Mouse (Mus musculus): ENCODE data around the gene Mark1.
A peak's percentile ranks its signal among the peaks of the same experiment; 100 is the strongest.

Gene Mark1

DNA sequence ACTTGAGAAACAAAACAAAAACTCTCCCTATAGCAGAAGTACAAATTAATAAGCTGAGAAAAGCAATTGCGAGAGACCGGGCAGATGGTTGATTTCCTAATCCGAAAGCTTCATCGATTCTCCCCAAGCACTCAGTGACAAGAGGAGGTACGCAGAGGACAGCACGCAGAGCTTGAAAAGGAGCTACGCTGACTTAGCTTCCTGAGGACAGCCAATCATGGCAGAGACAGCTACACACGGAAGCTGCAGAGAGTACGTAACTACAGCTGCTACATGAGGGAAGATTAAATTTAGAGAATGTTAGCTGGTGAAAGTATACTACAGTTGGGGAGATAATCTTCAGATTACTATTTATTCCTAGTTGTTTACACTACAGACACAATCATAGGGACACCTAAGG is 40.6 kb downstream of the Mark1 start:
- no peak for DNase-seq

DNA sequence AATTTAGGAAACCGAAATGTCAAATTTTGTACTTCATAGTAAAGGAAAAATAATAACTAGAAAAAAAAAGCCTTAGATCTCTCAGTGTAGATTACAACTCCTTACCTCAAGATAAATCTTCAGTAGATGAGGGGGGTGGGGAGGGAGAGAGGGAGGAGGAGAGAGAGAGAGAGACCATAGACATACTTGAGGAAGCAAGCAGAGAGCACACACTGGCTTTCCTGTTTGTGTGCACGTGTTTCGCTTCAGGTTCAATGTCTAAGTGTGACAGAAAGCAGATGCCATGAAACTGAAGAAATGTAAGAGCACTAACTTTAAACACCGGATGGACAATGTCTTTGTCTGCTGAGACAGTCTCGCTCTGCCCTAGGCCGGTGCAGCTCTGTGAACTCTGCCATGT is 41.0 kb downstream of the Mark1 start:
- no peak for DNase-seq

DNA sequence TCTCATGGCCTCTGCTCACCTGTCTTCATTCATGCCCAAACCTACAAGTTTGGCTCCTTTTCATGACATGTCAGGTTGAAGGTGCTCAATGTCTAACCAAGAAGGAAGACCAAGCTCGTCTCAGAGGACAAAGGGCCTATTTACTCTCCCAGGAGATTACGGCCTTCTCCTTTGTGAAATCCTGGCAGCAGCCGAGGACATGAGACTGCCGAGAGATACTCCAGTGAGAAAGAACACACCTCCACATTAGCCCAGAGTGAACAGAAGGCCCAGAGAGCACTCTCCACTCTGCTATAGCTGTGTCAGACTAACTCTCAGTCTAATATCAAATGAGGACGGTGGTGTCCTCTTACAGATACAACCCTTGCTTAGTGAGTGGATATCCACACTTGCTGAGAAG is 47.6 kb downstream of the Mark1 start:
- DNase-seq, result no peak

DNA sequence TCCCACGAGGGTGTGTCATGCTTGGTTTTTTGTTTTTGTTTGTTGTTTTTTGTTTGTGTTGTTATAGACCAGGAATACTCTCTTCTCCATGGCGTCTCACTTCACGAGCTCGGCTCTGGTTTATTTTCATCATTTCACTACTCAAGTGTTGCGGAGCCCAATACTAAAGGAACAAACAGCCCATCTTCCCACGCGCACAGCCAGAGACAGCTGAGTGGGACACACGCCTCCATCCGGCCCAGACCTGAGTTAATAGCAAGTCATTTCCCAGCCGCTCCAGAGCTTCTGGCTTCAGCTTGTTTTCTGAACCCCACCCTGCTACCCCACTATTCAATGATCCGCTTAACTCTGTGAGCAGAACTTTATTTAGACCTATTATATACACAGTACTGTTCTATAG is 48.3 kb downstream of the Mark1 start:
- no peak for DNase-seq

DNA sequence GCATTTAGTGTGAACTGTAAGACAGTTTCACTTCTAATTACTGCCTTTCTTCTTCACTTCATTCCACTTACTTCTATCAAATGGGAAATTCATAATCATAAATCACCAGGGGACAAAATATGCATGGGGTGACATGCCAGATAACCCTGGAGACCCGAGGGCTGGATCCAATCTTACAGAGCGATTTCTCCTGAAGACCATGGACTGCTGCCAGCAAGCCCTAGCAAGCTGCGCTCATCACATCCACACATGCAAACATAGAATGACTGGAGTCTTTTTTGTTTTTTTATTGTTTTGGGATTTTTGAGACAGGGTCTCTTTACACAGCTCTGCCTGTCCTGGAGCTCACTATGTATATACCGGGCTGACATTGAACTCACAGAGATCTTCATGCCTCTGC is 61.3 kb downstream of the Mark1 start:
- peak in 1 of 2 experiments; percentile 5 for DNase-seq

DNA sequence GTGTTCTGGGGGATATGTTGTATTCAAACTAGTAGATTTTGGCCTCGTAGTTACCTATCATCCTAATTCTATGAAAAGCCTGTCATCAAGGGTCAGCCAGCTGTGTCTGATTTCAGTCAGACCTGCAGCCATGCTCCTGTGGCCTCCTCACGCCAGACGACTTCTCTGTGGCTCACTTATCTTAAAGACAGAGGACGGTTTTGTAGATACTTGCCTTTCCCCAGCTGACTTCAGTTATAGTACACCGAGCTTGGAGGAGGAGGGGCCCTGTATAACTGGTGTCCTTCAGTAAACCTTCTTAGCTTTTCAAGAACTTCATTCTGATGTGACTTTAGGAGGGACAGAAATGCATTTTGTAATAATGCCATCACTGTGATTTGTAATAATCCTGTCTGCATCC is 63.4 kb downstream of the Mark1 start:
- DNase-seq, result no peak

DNA sequence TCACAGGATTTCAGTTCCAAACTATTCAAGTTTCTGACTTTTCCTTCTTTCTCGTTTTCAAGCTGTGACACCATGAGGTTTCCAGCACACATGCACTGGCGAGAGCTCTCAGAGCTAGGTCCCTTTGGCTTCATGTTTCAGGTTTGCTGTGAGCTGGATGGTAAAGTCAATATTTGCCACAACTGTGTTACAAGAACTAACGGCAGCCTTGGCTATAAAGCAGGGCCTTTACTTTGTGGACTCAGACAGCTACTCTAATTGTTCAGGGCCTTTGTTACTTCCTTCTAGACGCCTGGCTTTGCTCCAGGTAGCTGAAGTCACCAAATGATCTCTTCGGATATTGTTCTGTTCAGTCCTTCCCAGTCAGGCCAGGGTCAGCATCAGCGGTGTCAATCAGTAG is 63.9 kb downstream of the Mark1 start:
- no peak for DNase-seq

DNA sequence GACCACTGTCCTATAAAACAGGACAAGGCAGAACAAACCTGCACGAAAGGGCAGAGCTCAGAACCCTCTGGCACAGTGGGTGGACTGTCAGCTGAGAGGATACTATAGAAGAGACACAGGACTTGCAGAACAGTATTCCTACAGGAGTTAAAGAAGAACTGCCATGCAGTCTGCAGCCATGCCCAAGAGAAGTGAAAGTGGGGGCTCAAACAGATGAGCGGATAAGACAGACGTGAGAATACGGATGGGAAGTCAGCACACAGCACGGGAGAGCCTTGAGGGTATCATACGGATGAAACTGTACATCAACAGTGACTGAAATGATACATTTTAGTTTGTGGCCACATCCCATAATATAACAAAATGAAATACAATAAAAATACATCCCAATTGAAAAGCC is 68.3 kb downstream of the Mark1 start:
- DNase-seq, result no peak

DNA sequence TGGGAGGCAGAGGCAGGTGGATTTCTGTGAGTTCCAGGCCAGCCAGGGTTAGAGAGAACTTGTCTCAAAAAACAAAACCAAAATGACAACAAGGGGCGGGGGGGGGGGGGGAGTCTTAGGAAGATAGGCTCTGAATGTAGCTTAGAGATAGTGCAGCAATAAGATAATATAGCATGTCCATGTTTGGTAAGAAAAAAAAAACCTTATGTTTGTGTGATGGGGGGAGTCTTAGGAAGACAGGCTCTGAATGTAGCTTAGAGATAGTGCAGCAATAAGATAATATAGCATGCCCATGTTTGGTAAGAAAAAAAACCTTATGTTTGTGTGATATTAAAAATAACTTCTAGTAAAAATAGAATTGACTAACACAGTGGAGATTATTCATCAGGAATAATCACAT is 71.0 kb downstream of the Mark1 start:
- DNase-seq, result no peak

DNA sequence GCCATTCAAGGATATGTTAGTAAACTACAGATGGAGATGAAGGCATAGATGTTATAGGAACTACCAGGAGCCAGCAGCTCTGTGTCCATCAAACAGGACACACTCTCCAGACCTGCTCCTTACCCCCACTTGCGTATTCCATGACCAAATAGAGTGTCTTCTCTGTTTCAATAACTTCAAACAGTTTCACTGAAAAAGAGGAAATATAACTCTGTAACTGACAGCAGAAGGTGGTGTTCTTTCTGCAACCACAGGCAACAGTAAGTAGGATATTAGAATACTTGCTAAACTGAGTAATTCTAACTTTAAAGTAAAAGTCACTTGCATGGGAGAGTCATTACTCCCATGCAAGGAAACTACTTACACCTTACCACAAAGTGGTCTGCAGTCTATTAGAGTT is 71.5 kb downstream of the Mark1 start:
- DNase-seq, result no peak

DNA sequence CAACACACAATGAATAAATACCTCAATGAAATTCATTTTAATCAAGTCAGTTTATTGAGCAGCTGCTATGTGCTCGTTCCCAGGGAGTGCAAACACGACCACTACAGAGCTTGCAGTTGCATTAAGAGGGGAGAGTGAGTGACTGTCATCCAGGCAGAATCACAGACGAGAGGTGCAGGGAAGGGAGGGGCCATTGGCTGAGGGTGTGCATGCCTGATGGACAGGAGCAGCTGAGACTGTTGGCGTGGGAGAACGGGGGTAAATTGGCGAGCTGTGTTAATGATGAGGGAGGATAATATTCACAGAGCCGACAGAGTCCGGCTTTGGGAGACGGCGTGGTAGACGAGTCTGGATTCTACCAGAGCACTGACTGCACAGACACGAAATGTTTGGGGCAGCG is 76.5 kb downstream of the Mark1 start:
- no peak for DNase-seq

DNA sequence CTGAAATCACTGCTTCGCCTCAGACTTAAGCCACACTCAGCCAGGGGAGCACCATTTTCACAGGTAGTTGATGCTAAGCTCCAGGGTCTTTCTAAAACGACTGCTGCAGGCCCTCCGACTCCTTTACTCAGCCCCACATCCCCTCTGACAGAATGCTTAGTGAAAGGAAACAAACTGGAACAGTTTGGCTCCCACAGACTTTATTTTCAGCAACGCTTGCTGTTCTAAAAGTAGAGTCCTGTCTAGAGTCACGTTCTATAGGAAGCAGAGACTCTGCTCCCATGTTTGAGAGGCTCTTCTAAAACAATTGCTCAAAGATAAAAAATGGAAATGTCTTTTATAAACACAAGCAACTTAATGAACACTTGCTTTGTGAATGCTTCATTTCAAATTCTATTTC is 79.3 kb downstream of the Mark1 start:
- no peak for DNase-seq

DNA sequence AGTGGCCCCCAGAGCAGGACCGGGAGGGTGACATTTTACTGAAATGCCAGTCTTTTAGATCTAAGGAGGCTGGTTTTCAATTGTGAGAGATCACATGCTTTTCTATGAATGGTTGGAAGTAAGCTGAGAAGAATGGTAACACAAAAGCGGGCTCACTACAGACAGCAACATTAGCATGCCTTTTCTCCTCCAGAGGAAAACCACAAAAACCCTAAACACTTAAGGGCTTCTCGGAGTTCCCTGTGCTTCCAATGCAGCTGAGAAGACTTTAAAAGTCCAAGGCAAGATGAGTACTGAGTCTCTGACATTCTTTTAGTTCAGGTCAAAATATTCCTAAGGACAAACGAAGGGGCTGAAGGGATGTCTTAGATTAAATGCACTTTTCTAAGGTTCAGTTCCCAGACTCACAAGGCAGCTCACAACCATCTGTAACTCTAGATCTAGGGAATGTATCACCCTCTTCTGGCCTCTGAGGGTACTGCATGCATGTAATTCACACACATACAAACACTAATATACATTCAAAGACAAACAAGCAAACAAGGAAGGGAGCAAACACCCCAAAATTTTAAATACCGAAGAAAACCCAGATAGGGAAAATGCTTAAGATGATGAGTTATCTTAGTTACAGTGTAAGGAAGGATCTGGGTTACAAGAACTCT is 81.0 kb downstream of the Mark1 start:
- DNase-seq, result peak in 1 of 2 experiments; percentile 24

DNA sequence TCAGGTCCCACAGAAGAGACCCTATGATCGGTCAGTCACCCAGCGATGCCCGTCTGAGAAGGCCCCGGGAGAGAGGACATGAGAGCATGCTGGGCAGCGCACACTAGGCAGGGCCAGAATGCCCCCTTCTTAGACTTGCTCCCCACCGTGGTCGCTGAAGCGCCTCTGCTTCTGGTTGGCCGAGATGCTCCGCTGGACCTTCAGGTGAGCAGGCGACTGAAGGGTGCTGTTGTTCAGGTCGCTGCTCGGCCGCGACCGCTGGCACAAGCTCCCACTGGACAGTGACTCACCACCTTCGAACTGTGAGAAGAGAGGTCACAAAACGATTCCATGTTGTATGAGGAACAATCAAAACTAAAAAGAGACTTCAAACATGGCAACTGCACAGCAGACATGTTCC is 87.0 kb downstream of the Mark1 start:
- DNase-seq, result no peak

DNA sequence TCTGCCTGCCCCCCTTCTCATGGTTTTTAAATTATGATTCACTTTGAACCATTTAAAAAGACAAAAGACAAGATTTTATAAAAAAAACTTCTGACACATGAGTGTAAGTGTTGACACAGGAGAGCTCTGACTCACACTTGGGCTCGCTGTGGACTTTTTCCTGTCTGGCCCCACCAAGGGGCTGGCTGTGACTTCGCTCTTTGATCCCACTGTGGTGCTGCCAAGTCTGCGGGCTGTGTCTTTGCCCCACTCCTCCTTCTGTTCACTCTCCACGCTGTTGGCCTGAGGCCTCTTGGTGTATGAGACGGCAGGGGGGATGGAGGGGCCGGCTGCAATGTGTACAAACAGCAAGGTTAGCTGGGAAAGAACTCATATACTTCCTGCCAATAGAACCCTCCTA is 87.5 kb downstream of the Mark1 start:
- peak; percentile 62 to 70 for DNase-seq

DNA sequence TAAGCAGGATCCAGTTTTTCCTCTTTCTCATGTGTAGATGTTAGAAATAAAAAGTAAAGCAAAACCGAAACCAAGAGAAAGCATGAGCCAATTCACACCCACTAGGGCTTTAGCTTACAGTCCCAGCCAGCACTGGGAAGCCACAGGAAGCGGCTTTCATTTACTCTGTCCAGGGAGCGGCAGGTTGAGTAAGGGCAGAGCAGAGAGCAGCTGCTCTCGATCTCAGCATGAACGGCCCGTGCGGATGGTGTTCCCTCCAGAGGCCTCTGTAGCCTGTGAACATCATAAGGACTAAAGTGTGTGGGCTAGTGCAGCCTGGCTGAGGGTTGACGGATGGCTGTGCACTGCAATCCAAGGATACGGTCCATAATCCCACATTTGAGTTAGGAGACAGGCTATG is 90.8 kb downstream of the Mark1 start:
- no peak for DNase-seq

DNA sequence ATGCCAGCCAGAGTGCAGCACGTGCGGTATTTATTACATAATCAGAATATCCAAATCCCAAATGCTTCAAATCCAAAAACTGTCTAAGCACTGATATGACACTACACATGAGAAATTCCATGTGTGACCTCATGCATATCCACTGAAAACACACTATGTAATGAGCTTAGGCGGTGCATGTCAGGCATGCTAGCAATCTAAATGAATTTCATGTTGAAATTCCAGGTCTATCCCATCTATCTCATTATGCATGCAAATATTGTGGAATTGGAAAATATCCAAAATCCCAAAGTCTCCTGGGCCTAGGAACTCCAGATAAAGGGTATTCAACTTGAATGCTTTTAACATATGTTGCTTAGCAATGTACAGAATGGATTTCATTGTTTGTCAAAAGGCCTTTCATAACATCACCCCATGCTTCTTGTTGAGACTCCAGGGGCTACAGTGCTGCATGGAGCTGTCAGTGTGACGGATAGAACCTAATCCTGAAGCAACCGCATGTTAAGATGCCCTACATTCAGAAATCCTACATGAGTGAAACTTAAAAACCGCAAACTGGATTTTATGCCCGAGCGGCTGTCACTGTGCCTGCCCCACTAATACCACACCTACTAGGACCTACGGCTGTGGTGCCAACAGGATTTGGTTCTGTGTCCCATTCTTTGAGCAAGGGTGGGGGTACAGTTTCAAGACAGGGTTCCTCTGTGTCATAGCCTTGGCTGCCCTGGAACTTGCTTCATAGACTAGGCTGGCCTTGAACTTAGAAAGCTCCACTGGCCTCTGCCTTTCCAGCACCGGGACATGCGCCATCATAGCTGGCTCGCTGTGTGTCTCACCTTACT is 93.2 kb downstream of the Mark1 start:
- no peak for DNase-seq

DNA sequence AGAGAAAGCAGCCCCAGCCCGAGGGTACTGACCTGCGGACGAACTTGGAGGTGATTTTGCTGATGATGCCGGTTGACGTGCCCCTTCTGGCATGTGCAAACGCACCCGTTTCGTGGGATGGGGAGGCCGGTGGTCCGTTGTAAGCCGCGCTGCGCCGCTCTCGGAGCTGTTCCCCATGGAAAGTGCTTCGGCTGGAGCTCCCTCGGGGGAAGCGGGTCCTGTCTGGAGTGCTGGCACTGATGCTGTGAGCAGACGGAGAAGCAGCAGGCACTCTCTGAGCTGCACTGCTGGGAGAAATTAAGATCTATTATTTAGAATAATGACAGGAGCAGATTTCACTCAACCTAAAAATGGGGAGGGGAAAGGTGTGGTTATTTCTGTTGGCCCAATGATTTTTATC is 94.0 kb downstream of the Mark1 start:
- DNase-seq, result no peak

DNA sequence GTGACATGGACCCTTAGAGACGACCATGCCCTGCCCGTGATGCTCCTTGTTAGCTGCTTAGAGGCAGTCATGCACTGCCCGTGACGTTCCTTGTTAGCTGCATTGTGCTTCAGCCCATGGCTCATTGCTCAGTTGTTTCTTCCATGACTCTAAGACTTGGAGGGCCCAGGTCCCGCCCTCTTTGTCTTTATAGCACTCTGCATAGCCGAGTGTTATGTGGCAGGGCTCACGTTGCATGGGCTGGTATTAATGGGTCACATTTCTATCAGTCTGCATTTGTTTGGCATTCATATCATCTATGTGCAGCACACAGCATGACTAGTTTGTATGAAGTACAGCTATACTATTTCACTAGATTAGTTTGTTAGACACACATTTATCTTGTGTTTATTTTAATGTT is 95.7 kb downstream of the Mark1 start:
- no peak for DNase-seq

DNA sequence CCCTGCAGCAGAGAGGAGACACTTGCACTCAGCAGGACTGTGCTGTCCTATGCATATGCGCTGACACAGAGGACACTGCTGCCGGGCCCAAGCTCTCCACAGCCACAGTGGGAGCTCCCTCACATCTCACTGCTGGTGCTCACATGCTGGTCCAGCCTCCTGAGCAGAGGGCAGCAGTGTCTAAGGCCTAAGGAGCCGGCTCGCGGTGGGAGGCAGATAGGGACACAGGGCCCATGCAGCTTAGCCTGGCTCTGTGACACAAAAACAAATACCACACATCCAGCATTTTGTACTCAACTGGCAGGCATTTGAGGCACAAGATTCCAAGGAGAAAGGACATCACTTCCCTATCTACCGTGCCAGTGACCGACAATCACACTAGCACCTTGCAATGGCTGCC is 96.5 kb downstream of the Mark1 start:
- no peak for DNase-seq

DNA sequence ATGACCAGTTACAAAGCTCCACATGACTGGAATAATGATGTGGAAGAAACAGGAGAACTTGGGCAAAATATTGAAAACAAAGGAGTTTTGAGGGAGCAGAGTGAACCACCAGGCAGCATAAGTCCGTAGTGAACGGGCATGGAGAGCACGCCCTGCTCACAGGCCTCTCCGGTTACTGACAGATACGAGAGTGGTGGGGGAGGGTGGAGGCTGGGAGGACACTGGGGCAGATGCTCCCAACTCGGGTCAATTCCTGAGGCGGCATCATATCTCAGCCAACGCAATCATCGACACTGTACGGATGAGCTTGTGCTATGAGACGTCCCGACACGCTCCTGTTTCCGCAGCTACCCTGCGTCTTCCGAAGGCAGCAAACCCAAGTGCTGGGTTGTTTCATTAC is 102.0 kb downstream of the Mark1 start:
- DNase-seq, result no peak

DNA sequence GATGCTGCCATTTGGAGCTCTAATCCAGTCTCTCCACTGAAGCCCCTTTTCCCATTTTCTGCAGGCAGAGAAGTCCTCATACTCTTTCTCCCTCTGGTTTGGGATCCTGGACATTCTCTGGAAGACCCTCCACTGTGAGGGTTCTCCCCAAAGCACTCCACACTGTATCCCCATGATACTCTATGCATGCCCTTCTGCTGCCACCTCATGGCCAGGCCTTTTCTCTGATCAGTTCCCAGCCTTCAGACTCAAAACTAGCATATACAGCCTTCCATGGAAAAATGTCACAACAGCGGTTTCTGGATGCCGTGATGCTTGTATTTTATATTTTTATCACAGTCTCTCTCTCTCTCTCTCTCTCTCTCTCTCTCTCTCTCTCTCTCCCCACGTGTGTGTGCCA is 107.4 kb downstream of the Mark1 start:
- peak in 1 of 2 experiments; percentile 34 for DNase-seq

DNA sequence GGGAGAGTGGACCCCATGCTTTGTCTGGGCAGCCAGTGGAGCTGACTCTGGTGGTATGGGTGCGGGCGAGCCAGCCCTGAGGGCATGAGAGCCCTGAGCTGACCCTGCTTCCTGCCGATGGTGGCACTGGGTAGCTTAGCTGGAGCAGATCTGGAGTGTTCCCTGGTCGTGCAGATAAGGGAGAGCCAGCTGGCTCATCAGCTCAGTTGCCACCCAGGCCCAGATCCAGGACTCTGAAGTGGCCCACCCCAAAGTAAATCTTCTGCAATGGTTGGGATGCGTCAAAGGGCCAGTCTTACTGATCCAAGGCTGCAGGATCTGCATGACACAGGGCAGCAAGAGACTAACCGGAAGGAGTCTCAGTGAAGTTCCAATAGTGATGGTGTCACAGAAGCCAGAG is 109.9 kb downstream of the Mark1 start:
- no peak for DNase-seq

DNA sequence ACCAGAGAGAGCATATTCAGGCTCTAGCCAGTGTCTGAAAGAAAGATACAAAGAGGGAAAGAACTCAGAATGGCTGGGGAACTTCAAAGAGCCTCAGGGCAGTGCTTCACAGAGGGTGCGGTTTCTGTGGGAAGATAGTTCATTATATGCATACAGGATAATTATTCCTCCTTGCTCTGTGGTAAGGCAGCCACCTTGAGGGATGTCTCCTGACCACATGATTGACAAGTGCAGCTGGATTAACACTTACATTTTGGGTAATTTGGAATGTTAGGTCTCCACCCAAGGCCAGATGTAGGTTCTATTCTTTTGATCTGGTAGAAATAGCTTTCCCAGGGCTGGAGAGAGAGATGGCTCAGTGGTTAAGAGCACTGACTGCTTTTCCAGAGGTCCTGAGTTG is 113.2 kb downstream of the Mark1 start:
- no peak for DNase-seq

All from kidney, adult 8-10 months (tissue).